8 mouse cellular contexts compared by ENCODE assay signal in genomic region chr7:16947959-16948361, GRCm38 (mm10). TPM values are rescaled to one million over a fixed set of nuclear protein-coding genes. Genes with fewer than 3 reads are reported as not detected.
DNase-seq lines count a peak whose midpoint lies in the region; ATAC-seq and TF ChIP-seq lines count a peak whose summit lies in the region.
"Had no signal": no experiment of that assay in that cellular context is flagged by ENCODE, and none has a peak within 500 bp of the region (broad histone marks: within the 10 kb centered on the region; RNA-seq: fewer than 3 reads in every experiment).

No protein-coding gene starts in this region.

- H3K36me3 ChIP-seq in embryonic facial prominence, embryonic 15.5 days = no peaks in the 10 kb centered on the region
- no peaks in the 10 kb centered on the region for H3K36me3 ChIP-seq in heart, postnatal 0 days (replicated peaks; ENCODE audit: control insufficient read depth, insufficient read depth, low read length)

- H3K27ac ChIP-seq in embryonic facial prominence, embryonic 15.5 days (replicated peaks) = peak overlapping the region; percentile 65
- H3K27ac ChIP-seq in heart, postnatal 0 days (ENCODE audit: low read depth) = no peak overlapping the region

- no peak for TF ChIP-seq CTCF in heart, postnatal 0 days (IDR thresholded peaks at IDR 0.05; ENCODE audit: low read depth)

- no peaks in the 10 kb centered on the region for H3K9me3 ChIP-seq in embryonic facial prominence, embryonic 15.5 days (replicated peaks)
- H3K9me3 ChIP-seq in heart, postnatal 0 days (replicated peaks; ENCODE audit: control insufficient read depth, low read length) = no peaks in the 10 kb centered on the region

- DNase-seq in retina, postnatal 1 day = peak; percentile 78
- DNase-seq in retina, embryonic 14.5 days (ENCODE audit: low spot score) = no peak
- DNase-seq in heart, postnatal 0 days (ENCODE audit: low spot score) = peak; percentile 50
- peak; percentile 70 for DNase-seq in lung, postnatal 10 days
- DNase-seq in spleen, postnatal 4 days (ENCODE audit: low spot score in 2 of 2) = no peak
- no peak for DNase-seq in spleen, postnatal 36 days (ENCODE audit: low spot score in 2 of 2)

- H3K4me3 ChIP-seq in embryonic facial prominence, embryonic 15.5 days (replicated peaks) = 0 out of 2 replicates have a peak overlapping the region, but pooled peaks have one; percentile 38
- no peak overlapping the region for H3K4me3 ChIP-seq in heart, postnatal 0 days (ENCODE audit: low read depth, low read length)

- TF ChIP-seq EP300 in heart, postnatal 0 days (IDR thresholded peaks at IDR 0.05; ENCODE audit: low read depth) = no peak

- WGBS in embryonic facial prominence, embryonic 15.5 days = 23% methylated on average over 4 of the region's 4 CpGs
- 4% methylated on average over 4 of the region's 4 CpGs for WGBS in heart, postnatal 0 days

- ATAC-seq in embryonic facial prominence, embryonic 15.5 days (ENCODE audit: insufficient number of reproducible peaks, low FRiP score, low TSS enrichment, low read depth) = peak; percentile 64
- peak; percentile 21; the same call in 1 of the 2 replicates for ATAC-seq in heart, postnatal 0 days (ENCODE audit: insufficient read depth, low read depth)

- no peak overlapping the region for H3K9ac ChIP-seq in embryonic facial prominence, embryonic 15.5 days
- H3K9ac ChIP-seq in heart, postnatal 0 days (replicated peaks; ENCODE audit: low read depth, low read length) = no peak overlapping the region

- peaks cover 43% of the 10 kb centered on the region for H3K27me3 ChIP-seq in embryonic facial prominence, embryonic 15.5 days
- peaks cover 23% of the 10 kb centered on the region for H3K27me3 ChIP-seq in heart, postnatal 0 days (ENCODE audit: control insufficient read depth, insufficient read depth, low read length)

- H3K4me2 ChIP-seq in embryonic facial prominence, embryonic 15.5 days (replicated peaks) = peak overlapping the region; percentile 81
- H3K4me2 ChIP-seq in heart, postnatal 0 days (ENCODE audit: low read depth, low read length) = peak overlapping the region; percentile 77

- H3K4me1 ChIP-seq in embryonic facial prominence, embryonic 15.5 days = peaks cover 62% of the 10 kb centered on the region
- H3K4me1 ChIP-seq in heart, postnatal 0 days (ENCODE audit: control insufficient read depth, insufficient read depth) = peaks cover 22% of the 10 kb centered on the region

RNA-seq across cellular contexts. Expression of gene Pnmal2, which starts 3.5 kb away (rescaled TPM):
- 22.4 and 26.0 TPM in 2 replicates for polyA plus RNA-seq in embryonic facial prominence, embryonic 15.5 days (2015; fragmentation: Nextera tagmentation; extraction: Ambion mirVana)
- 2.9 and 4.0 TPM in 2 replicates for total RNA-seq in heart, postnatal 0 days (2014; rRNA removed; ENCODE audit: low replicate concordance)
- 3.0 and 3.4 TPM in 2 replicates for polyA plus RNA-seq in heart, postnatal 0 days (2015; fragmentation: Nextera tagmentation; extraction: Ambion mirVana)

RNA-seq across cellular contexts. Expression of gene Pnmal1, which starts 11.5 kb away (rescaled TPM):
- polyA plus RNA-seq in embryonic facial prominence, embryonic 15.5 days (2015; fragmentation: Nextera tagmentation; extraction: Ambion mirVana) = 1.8 and 2.9 TPM in 2 replicates
- 0.08 TPM in 1 of 2 replicates, not detected in the other for total RNA-seq in heart, postnatal 0 days (2014; rRNA removed; ENCODE audit: low replicate concordance)
- polyA plus RNA-seq in heart, postnatal 0 days (2015; fragmentation: Nextera tagmentation; extraction: Ambion mirVana) = 0.04 TPM in 2 replicates

RNA-seq across cellular contexts. Expression of gene Calm3, which starts 24.0 kb away (rescaled TPM):
- 117 and 138 TPM in 2 replicates for polyA plus RNA-seq in embryonic facial prominence, embryonic 15.5 days (2015; fragmentation: Nextera tagmentation; extraction: Ambion mirVana)
- total RNA-seq in heart, postnatal 0 days (2014; rRNA removed; ENCODE audit: low replicate concordance) = 342 and 417 TPM in 2 replicates
- polyA plus RNA-seq in heart, postnatal 0 days (2015; fragmentation: Nextera tagmentation; extraction: Ambion mirVana) = 101 and 107 TPM in 2 replicates

RNA-seq across cellular contexts. Expression of gene Gm42372, which starts 34.9 kb away (rescaled TPM):
- polyA plus RNA-seq in embryonic facial prominence, embryonic 15.5 days (2015; fragmentation: Nextera tagmentation; extraction: Ambion mirVana) = 0.28 and 0.32 TPM in 2 replicates
- total RNA-seq in heart, postnatal 0 days (2014; rRNA removed; ENCODE audit: low replicate concordance) = not detected in 2 replicates
- polyA plus RNA-seq in heart, postnatal 0 days (2015; fragmentation: Nextera tagmentation; extraction: Ambion mirVana) = not detected in 2 replicates

RNA-seq across cellular contexts. Expression of gene Ptgir, which starts 41.7 kb away (rescaled TPM):
- polyA plus RNA-seq in embryonic facial prominence, embryonic 15.5 days (2015; fragmentation: Nextera tagmentation; extraction: Ambion mirVana) = 2.5 and 3.1 TPM in 2 replicates
- 0.58 and 2.3 TPM in 2 replicates for total RNA-seq in heart, postnatal 0 days (2014; rRNA removed; ENCODE audit: low replicate concordance)
- polyA plus RNA-seq in heart, postnatal 0 days (2015; fragmentation: Nextera tagmentation; extraction: Ambion mirVana) = 1.1 and 1.2 TPM in 2 replicates
- total RNA-seq: layer of hippocampus, postnatal 36 days had no signal

Comparison
In these comparisons a context has a peak if more than half of its experiments do, and no peak if none do; other contexts are left out.
1. DNase-seq: peak in retina, postnatal 1 day (single experiment), heart, postnatal 0 days (single experiment) and lung, postnatal 10 days (single experiment); none in retina, embryonic 14.5 days (single experiment), spleen, postnatal 4 days (0 of 2) and spleen, postnatal 36 days (0 of 2).